Mouse (Mus musculus): ENCODE data around the gene Rps5. TPM values are rescaled to one million over a fixed set of nuclear protein-coding genes. Genes with fewer than 3 reads are reported as not detected.

Rps5 gene
- polyA plus RNA-seq, 1 experiment from 2014 or later = 686 TPM

- ATAC-seq = peak; percentile 76
- Histone ChIP-seq H3K4me3 (replicated peaks) (peak overlapping the region; percentile 87), H3K27ac (peak overlapping the region; percentile 83), H3K4me1 (replicated peaks) (peaks cover 28% of the 10 kb centered on the region), H3K36me3 (peaks cover 27% of the 10 kb centered on the region), H3K4me2 (replicated peaks) (peak overlapping the region; percentile 94), H3K9ac (replicated peaks) (peak overlapping the region; percentile 88), H3K9me3 (no peaks in the 10 kb centered on the region), H3K27me3 (no peaks in the 10 kb centered on the region)
- WGBS = under 1% methylated on average over 29 of the region's 29 CpGs
These were observed 44.2 kb downstream of the Rps5 start for GRCm38 (mm10) chr7:12966104-12966845.

- Histone ChIP-seq H3K4me3 (replicated peaks) (no peak overlapping the region), H3K27me3 (no peaks in the 10 kb centered on the region), H3K9me3 (no peaks in the 10 kb centered on the region), H3K9ac (replicated peaks) (no peak overlapping the region), H3K4me1 (replicated peaks) (peaks cover 18% of the 10 kb centered on the region), H3K36me3 (peaks cover 53% of the 10 kb centered on the region), H3K27ac (no peak overlapping the region), H3K4me2 (replicated peaks) (no peak overlapping the region)
- ATAC-seq = no peak
- WGBS = 96% methylated on average over 25 of the region's 25 CpGs
These were observed 48.8 kb downstream of the Rps5 start for GRCm38 (mm10) chr7:12970906-12971305.

Other genes starting within 250 kb of the Rps5 start
- gene Vmn2r55, start 237.3 kb upstream of the Rps5 start, polyA plus RNA-seq (2015; fragmentation: Nextera tagmentation; extraction: Ambion mirVana) = not detected in 2 replicates
- gene Vmn2r56, start 187.3 kb upstream of the Rps5 start, polyA plus RNA-seq (2015; fragmentation: Nextera tagmentation; extraction: Ambion mirVana) = 0.03 TPM in 1 of 2 replicates, not detected in the other
- 20.8 and 21.4 TPM in 2 replicates for gene Zscan18, start 118.7 kb upstream of the Rps5 start, polyA plus RNA-seq (2015; fragmentation: Nextera tagmentation; extraction: Ambion mirVana)
- gene Zfp329, start 103.4 kb upstream of the Rps5 start, polyA plus RNA-seq (2015; fragmentation: Nextera tagmentation; extraction: Ambion mirVana) = 33.9 and 36.3 TPM in 2 replicates
- gene Zfp110, start 87.5 kb upstream of the Rps5 start, polyA plus RNA-seq (2015; fragmentation: Nextera tagmentation; extraction: Ambion mirVana) = 31.8 and 31.9 TPM in 2 replicates
- 7.4 and 7.6 TPM in 2 replicates for gene Zfp128, start 41.1 kb upstream of the Rps5 start, polyA plus RNA-seq (2015; fragmentation: Nextera tagmentation; extraction: Ambion mirVana)
- 10.4 and 10.5 TPM in 2 replicates for gene Zscan22, start 24.5 kb upstream of the Rps5 start, polyA plus RNA-seq (2015; fragmentation: Nextera tagmentation; extraction: Ambion mirVana)
- 0.69 and 1.1 TPM in 2 replicates for gene Rnf225, start 5.1 kb downstream of the Rps5 start, polyA plus RNA-seq (2015; fragmentation: Nextera tagmentation; extraction: Ambion mirVana)
- 13.7 and 15.4 TPM in 2 replicates for gene Zfp324, start 43.5 kb downstream of the Rps5 start, polyA plus RNA-seq (2015; fragmentation: Nextera tagmentation; extraction: Ambion mirVana)
- 14.3 and 16.2 TPM in 2 replicates for gene Zfp446, start 55.6 kb downstream of the Rps5 start, polyA plus RNA-seq (2015; fragmentation: Nextera tagmentation; extraction: Ambion mirVana)
- 0.11 and 0.23 TPM in 2 replicates for gene Slc27a5, start 75.9 kb downstream of the Rps5 start, polyA plus RNA-seq (2015; fragmentation: Nextera tagmentation; extraction: Ambion mirVana)
- 240 and 273 TPM in 2 replicates for gene Trim28, start 76.8 kb downstream of the Rps5 start, polyA plus RNA-seq (2015; fragmentation: Nextera tagmentation; extraction: Ambion mirVana)
- gene Zbtb45, start 87.7 kb downstream of the Rps5 start, polyA plus RNA-seq (2015; fragmentation: Nextera tagmentation; extraction: Ambion mirVana) = 37.3 and 41.2 TPM in 2 replicates
- 181 and 186 TPM in 2 replicates for gene Chmp2a, start 112.5 kb downstream of the Rps5 start, polyA plus RNA-seq (2015; fragmentation: Nextera tagmentation; extraction: Ambion mirVana)
- gene Ube2m, start 116.0 kb downstream of the Rps5 start, polyA plus RNA-seq (2015; fragmentation: Nextera tagmentation; extraction: Ambion mirVana) = 63.1 and 91.6 TPM in 2 replicates
- gene Mzf1, start 132.5 kb downstream of the Rps5 start, polyA plus RNA-seq (2015; fragmentation: Nextera tagmentation; extraction: Ambion mirVana) = 6.8 and 7.1 TPM in 2 replicates
- gene Vmn1r85, start 172.9 kb downstream of the Rps5 start, polyA plus RNA-seq (2015; fragmentation: Nextera tagmentation; extraction: Ambion mirVana) = 0.03 and 0.04 TPM in 2 replicates
- not detected in 2 replicates for gene Vmn1r86, start 197.6 kb downstream of the Rps5 start, polyA plus RNA-seq (2015; fragmentation: Nextera tagmentation; extraction: Ambion mirVana)
- not detected in 2 replicates for gene Vmn1r87, start 217.9 kb downstream of the Rps5 start, polyA plus RNA-seq (2015; fragmentation: Nextera tagmentation; extraction: Ambion mirVana)
- gene Vmn1r88, start 237.3 kb downstream of the Rps5 start, polyA plus RNA-seq (2015; fragmentation: Nextera tagmentation; extraction: Ambion mirVana) = not detected in 2 replicates